Mouse (Mus musculus) small intestine, adult 2 months (tissue): ENCODE measurements at regions not wholly inside any gene's neighbourhood (a gene's known extent, or its start where the extent isn't known, plus 50 kb on each side); places are given as distances from the start of the nearest gene placed in this dataset.

ENCODE experiments used
- CTCF ChIP-seq: fragments of 200-500 bp; IDR thresholded peaks from 2 replicates; pipeline ENCODE4 v1.5.1; 2012; ENCODE audit warnings: low read depth, mild to moderate bottlenecking, control low read depth, inconsistent platforms, low read length, moderate library complexity, mixed read lengths; ENCODE audit not compliant: insufficient replicate concordance, insufficient read length; ENCODE audit errors: extremely low read depth
- POLR2A ChIP-seq: fragments of 200-500 bp; IDR thresholded peaks from 2 replicates; pipeline ENCODE4 v1.6.1; 2012; ENCODE audit warnings: low read depth, mild to moderate bottlenecking, control low read depth, inconsistent platforms, low read length, moderate library complexity

- TF ChIP-seq POLR2A: no peak
- TF ChIP-seq CTCF: no peak
Observed at GRCm38 (mm10) chr9:112994774-112995173, 713.3 kb downstream of the Pdcd6ip start.
